Mouse (Mus musculus): ENCODE results near the gene Lck.

Gene Lck

DNA sequence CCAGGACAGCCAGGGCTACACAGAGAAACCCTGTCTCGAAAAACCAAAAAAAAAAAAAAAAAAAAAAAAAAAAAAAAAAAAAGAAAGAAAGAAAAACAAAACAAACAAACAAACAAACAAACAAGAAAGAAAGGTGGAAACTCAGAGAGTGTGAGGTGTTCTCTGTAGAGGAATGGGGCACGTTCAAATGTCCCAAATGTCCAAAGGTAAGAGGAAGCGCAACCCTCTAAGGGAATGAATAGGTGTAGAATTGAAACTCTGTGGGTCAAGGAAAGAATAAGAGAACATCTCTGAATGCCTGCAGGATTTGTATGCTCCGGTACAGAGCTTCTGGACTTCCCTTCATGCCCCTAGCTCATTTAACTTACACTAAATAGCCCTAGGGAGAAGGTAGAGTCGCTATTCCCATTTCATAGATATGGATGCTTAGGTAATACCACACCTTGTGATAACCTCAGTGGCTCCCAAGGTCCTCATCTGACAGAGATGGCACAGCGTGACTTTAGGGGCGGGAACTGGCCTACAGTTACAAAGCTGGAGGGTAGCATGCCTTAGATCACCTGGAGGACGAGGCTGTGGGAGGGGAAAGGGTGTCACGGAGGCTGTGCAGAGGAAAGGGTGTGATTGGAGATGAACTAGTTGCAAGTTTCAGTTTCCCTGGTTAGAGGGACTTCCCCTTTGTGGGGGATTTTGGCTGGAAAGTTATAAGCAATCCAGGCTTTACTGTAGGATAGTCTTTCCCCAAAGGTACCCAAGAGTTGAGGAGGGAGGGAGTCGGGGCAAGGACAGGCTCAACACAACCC is 65.8 kb downstream of the Lck start:
- DNase-seq: no peak

DNA sequence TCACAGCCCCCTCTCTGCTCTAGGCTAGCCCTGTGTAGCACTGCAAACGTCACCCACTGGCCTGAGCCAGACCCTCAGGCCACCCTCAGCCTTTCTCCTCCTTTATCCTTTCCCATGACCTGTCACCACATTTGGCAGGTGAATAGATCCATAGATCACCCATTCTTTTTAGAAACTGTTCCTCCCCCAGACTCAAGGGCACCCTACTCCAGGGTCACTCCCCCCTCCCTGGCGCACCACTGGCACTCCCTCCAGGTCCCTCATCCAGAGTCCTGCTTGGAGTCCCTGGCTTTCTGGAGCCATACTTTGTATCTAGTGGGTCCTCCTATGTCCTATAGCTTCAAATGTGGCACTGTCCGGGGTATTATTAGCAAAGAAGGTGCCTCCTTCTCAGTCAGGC is 67.9 kb downstream of the Lck start:
- no peak for DNase-seq

DNA sequence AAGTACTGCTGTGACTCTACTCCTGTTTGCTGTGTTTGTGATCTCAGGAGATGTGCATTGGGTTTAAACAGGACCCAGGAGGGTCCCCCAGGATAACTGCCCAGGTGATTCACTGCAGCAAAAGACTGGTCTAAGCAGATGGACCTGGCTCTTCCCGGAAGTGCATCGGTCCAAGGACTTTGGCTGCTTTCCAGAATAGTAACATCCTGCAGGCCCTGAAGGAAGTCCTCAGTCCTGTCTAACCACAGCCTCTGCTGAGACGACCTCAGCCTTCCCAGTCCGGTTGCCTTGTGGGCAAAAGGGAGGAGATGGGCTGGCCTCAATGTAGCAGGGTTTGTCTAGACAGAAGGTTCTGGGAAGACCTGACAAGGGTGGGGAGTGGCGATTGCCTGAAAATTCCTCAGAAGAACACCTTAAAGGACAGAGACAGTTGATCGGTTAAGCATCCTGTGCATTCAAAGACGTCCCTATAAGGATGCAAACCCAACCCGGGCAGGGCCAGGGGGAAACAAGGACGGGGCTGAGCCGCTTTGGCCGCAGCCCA is 70.5 kb downstream of the Lck start:
- no peak for DNase-seq

DNA sequence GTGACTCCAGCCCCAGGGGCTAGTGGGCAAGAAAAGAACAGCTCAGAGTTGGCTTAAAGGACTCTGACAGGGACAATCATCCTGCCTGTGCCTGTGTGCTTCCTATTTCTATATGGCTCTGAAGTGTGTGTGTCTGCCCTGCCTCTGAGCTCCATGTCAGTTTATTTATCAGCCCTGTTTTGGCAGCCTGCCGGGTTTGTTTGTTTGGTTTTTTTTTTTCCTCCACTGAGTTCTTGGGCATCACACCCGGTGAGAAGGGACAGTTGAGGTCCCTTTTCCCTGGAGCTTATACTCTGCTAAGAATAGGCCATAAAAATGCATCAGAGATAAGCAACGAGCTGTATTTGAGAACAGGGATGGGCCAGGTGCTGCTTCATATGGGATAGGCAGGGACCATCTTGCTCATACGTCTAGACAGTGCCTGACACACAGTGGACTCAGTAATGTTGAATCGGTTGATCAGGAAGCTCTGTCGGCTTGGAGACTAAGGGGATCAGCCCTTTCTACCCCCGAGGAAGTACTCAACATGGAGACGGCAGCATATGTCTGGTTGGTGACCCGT is 71.0 kb downstream of the Lck start:
- no peak for DNase-seq

DNA sequence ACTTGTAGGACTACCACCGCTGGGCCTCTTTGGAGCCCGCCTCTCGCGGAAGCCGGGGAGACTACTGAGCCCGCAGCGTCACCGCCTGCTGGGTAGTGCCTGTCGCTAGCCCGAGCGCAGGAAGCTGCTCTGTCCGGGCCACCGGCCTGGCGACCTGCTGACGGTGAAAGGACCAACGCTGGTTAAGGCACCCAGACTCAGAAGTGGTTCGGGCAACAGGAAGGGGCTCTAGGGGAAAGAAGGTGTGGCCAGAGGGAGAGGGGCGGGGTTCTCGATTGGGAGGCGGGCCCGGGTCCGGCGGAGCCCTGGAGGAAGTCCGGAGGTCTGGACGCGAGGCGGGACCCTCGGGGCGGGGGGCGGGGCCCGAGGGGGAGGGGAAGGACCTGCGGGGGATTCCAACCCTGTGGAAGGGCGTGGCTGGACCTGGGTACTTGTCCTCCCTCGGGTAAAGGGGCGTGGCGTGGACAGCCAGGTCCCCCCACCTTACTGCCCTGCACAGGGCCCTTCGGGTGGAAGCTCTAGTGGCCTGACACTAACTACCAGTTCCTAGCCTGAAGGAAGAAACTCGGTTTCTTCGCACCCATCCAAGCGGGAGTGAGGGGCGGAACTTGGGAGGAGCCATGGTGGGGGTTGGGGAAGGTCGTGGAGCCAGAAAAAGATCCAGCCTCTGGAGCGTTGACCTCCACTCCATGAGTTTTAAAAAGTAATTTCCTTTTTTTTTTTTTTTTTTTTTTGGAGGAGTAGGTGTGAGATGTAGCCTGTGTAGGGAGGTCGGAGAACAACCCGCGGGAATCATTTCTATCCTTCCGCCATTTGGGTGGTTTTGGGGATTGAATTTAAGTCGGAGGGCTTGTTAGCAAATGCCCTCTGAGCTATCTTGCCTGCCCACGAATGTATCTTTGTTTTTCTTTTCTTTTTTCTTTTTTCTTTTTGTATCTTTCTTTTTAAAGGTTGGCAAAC is 72.6 kb downstream of the Lck start:
- peak; percentile 90 to 92 for DNase-seq

DNA sequence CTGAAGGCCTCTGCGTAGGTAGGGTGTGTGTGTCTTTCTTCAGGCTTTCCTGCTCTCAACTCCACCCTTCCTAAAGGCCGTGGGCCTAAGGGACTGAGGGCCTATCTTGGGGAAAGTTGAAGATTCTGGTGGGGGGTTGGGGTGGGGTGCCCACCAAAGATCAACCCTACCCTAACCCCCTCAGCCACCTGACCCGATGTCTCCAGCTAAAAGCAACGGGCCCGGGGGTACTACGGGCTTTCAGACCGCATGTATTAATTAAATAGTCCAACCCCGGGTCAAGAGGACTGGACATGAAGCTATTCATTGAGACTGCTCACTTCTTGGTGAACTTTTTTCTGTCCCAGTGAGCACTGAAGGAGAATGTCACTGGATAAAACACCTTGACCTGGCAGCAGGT is 73.4 kb downstream of the Lck start:
- no peak for DNase-seq

DNA sequence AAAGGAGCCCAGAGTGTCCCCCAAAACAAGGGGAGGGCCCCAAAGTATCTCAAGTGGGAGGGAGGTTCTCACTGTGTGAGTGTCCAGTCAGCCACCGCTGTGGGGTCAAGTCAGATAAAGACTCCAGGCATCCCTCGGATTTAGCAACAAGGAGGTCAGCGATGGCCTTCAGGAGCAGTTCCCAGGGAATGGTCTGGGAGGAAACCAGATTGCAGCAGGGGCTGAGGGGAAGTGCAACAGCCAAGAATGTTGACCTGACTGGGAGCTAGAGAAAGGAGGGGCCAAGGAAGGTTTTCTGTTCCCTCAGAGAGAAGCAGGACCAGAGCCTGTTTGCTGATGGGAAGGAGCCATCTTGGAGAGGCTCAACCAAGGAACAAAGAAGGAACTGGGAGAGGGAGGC is 74.5 kb downstream of the Lck start:
- no peak for DNase-seq
